Mouse (Mus musculus) 3134 (cell line): ENCODE results near the gene Bbof1.

ENCODE experiments used
- DNase-seq: peaks from one replicate; pipeline ENCODE4 v3.0.0-alpha.2; 2011; ENCODE audit warnings: low spot score; ENCODE audit not compliant: insufficient read length; ENCODE audit errors: extremely low read depth

Bbof1 gene

GRCm38 (mm10) chr12:84408819-84409507, at the start of gene Bbof1, which contains the start of gene Entpd5:
Gene Bbof1, plus strand, starts transcription at chr12:84409071.
Gene Entpd5, minus strand, starts transcription at chr12:84409029.
- peak; percentile 83 for DNase-seq

- peak; percentile 88 for DNase-seq
Observed at GRCm38 (mm10) chr12:84361555-84362489, 47.0 kb upstream of the Bbof1 start, which contains the start of the genes Coq6 and Fam161b. Gene Coq6, plus strand, starts transcription at chr12:84361657. Gene Fam161b, minus strand, starts transcription at chr12:84361833.

GRCm38 (mm10) chr12:84362872-84363271, 46.0 kb upstream of the Bbof1 start:
- no peak for DNase-seq

GRCm38 (mm10) chr12:84364291-84364690, 44.6 kb upstream of the Bbof1 start:
- no peak for DNase-seq

- no peak for DNase-seq
Observed at GRCm38 (mm10) chr12:84365137-84365536, 43.7 kb upstream of the Bbof1 start.

- peak; percentile 54 for DNase-seq
Observed at GRCm38 (mm10) chr12:84366971-84367370, 41.9 kb upstream of the Bbof1 start.

GRCm38 (mm10) chr12:84371647-84372046, 37.2 kb upstream of the Bbof1 start:
- no peak for DNase-seq

- DNase-seq = no peak
Observed at GRCm38 (mm10) chr12:84373831-84374481, 34.9 kb upstream of the Bbof1 start.

- DNase-seq = no peak
Observed at GRCm38 (mm10) chr12:84382369-84382768, 26.5 kb upstream of the Bbof1 start.

- no peak for DNase-seq
Observed at GRCm38 (mm10) chr12:84384644-84385081, 24.2 kb upstream of the Bbof1 start.

- DNase-seq = no peak
Observed at GRCm38 (mm10) chr12:84385408-84385807, 23.5 kb upstream of the Bbof1 start.

- DNase-seq = no peak
Observed at GRCm38 (mm10) chr12:84388097-84388496, 20.8 kb upstream of the Bbof1 start.

- DNase-seq = no peak
Observed at GRCm38 (mm10) chr12:84388774-84389400, 20.0 kb upstream of the Bbof1 start.

GRCm38 (mm10) chr12:84390336-84390735, 18.5 kb upstream of the Bbof1 start:
- no peak for DNase-seq

- no peak for DNase-seq
Observed at GRCm38 (mm10) chr12:84392681-84393080, 16.2 kb upstream of the Bbof1 start.

GRCm38 (mm10) chr12:84393847-84394246, 15.0 kb upstream of the Bbof1 start:
- DNase-seq = peak; percentile 15

- no peak for DNase-seq
Observed at GRCm38 (mm10) chr12:84396947-84397679, 11.8 kb upstream of the Bbof1 start.

GRCm38 (mm10) chr12:84397685-84398084, 11.2 kb upstream of the Bbof1 start:
- no peak for DNase-seq

GRCm38 (mm10) chr12:84398629-84399028, 10.2 kb upstream of the Bbof1 start:
- DNase-seq = no peak

- no peak for DNase-seq
Observed at GRCm38 (mm10) chr12:84399135-84399534, 9.7 kb upstream of the Bbof1 start.
